Mouse (Mus musculus) C2C12 (cell line): ENCODE results near the gene Arglu1.

ENCODE experiments used
- CEBPB ChIP-seq: IDR thresholded peaks from one replicate; pipeline ENCODE4 v1.6.1; 2011; ENCODE audit warnings: low read depth, mild to moderate bottlenecking, control low read depth, moderate library complexity
- CTCF ChIP-seq: IDR thresholded peaks from one replicate; pipeline ENCODE4 v1.5.1; 2011; ENCODE audit not compliant: control insufficient read depth, insufficient read depth, insufficient read length
- FOSL1 ChIP-seq: IDR thresholded peaks from one replicate; pipeline ENCODE4 v1.8.0; 2011; ENCODE audit warnings: mild to moderate bottlenecking, low read length; ENCODE audit not compliant: poor library complexity, insufficient read depth, severe bottlenecking
- MAX ChIP-seq: IDR thresholded peaks from one replicate; pipeline ENCODE4 v1.6.1; 2011; ENCODE audit warnings: mild to moderate bottlenecking, control low read depth
- MYOD1 ChIP-seq: IDR thresholded peaks from one replicate; pipeline ENCODE4 v1.6.1; 2011; ENCODE audit warnings: low read depth; ENCODE audit not compliant: control insufficient read depth, insufficient read length
- MYOG ChIP-seq: IDR thresholded peaks from one replicate; pipeline ENCODE4 v1.6.1; 2011; ENCODE audit not compliant: control insufficient read depth, insufficient read length; ENCODE audit errors: extremely low read depth

- TF ChIP-seq CTCF: no peak
- TF ChIP-seq CEBPB: no peak
- no peak for TF ChIP-seq MYOD1
- no peak for TF ChIP-seq MAX
- no peak for TF ChIP-seq MYOG
- TF ChIP-seq FOSL1: no peak
Observed at GRCm38 (mm10) chr8:8622031-8622430, 68.3 kb downstream of the Arglu1 start.
